Mouse (Mus musculus) large intestine, adult 2 months (tissue): ENCODE results near the gene Bclaf1. TPM values are rescaled to one million over a fixed set of nuclear protein-coding genes. Genes with fewer than 3 reads are reported as not detected.

ENCODE experiments used
- polyA plus RNA-seq: library from polyadenylated mRNA; depleted of rRNA; stranded (reverse); fragments of >200 nt; gene quantifications from 2 replicates; pipeline ENCODE4 v1.2.3, GENCODE M21; 2012; rRNA removed

Bclaf1 gene
- polyA plus RNA-seq, 1 experiment, result 10.3 TPM

Other genes starting within 250 kb of the Bclaf1 start
- gene Map7, start 164.0 kb upstream of the Bclaf1 start, polyA plus RNA-seq, result 21.6 and 33.7 TPM in 2 replicates
- 2.1 and 3.5 TPM in 2 replicates for gene Mtfr2, start 35.3 kb downstream of the Bclaf1 start, polyA plus RNA-seq